Mouse (Mus musculus) naive thymus-derived CD4-positive, alpha-beta T cell, adult 5 months (primary cell): ENCODE results near the gene Ndufs2. TPM values are rescaled to one million over a fixed set of nuclear protein-coding genes. Genes with fewer than 3 reads are reported as not detected.

Source experiments
- polyA plus RNA-seq: library from polyadenylated mRNA; unstranded; fragments of 100-300 nt; shearing (Covaris generic); gene quantifications from one replicate; pipeline ENCODE4 v1.2.1, GENCODE M21; 2017

Gene Ndufs2
- polyA plus RNA-seq, result 124 TPM

GRCm38 (mm10) chr1:171250680-171251593 lies at the start of gene Ndufs2:
TSS of gene Ndufs2 (minus strand) at chr1:171251388.

GRCm38 (mm10) chr1:171294298-171295062 lies 43.3 kb upstream of the Ndufs2 start, which contains the start of gene Ufc1:
TSS of gene Ufc1 (minus strand) at chr1:171295024.

DNA sequence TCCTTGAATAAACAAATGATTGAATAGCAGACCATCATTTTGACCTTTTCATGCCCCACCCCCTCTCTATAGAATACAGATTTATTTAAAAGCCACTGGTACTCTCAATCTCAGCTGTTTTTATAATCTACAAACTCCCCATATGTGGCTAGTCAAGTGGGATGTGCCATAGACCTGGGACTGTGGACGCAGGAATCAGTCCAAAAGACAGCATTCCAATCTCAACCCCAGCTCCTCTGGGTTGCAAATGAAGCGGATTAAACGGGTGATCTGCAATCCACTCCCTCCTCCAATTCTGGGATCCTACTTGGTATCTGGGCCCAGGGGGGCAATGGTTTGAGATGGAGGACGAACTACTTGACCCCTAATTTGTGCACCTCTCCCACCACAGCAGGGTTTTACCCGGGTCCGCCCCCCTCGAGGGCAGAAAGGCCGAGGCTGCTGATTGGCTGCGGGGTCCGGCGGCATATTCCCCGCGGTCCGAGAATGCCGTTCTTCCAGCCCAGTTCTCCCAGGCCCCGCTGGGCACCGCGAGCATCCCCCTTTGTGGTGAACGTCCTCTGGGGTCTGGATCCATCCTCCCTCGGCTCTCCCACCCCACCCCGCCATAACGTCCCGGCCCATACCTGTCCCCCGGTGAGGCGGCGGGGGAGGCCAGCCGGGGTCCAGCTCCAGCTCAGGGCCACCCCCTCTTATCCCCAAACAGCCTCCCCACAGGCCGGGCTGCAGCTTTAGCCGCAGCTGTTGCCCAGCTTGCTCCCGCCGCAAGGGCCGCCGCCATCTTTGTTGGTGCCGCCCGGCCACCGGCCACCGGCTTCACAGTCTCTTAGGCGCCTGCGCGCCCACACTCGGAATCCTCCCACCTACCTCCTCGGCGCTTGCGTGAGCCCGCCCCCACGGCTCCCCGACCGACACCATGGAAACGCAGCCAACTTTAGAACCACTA lies 36.2 kb upstream of the Ndufs2 start, which contains the start of gene Usp21:
Usp21 (minus strand) TSS at position 856 of the 946 bp plus-strand sequence.

GRCm38 (mm10) chr1:171280916-171281527 lies 29.8 kb upstream of the Ndufs2 start, which contains the start of gene Ppox:
TSS of gene Ppox (minus strand) at chr1:171281186.

GRCm38 (mm10) chr1:171269848-171270572 lies 18.8 kb upstream of the Ndufs2 start, which contains the start of gene B4galt3:
TSS of gene B4galt3 (plus strand) at chr1:171270328.

DNA sequence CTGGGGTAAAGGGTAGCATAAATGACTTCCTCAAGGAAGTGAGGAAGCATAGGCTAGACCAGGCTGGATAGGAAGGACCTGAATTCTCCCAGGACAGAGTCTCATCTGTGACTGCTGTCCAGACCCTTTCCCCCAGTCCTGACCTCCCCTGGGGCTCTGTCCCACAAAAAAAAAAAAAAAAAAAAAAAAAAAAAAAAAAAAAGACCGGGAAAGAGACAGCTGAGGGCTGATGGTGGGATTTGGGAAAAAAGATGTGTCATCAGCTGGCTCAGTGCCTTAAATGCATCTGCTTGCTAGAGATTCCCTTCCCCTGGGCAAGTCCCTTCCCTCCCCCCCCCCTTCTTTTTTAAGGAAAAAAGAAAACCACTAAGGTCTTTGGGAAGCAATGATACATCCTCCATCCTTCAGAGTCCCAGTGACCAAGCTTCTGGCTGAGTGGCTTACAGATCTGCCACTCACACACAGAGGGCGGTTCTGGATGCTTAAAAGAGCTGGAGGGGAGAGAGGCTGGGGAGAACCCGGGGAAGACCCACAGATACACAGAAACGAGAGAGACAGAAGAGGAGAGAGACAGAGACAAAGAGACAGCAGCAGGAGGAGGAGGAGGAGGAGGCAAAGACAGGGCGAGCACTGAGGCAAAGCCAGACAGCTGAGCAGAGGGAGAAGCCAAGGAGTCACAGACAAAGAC lies 1.1 kb downstream of the Ndufs2 start, which contains the start of gene Adamts4:
Adamts4 (plus strand) TSS at position 509 of the 688 bp plus-strand sequence.

DNA sequence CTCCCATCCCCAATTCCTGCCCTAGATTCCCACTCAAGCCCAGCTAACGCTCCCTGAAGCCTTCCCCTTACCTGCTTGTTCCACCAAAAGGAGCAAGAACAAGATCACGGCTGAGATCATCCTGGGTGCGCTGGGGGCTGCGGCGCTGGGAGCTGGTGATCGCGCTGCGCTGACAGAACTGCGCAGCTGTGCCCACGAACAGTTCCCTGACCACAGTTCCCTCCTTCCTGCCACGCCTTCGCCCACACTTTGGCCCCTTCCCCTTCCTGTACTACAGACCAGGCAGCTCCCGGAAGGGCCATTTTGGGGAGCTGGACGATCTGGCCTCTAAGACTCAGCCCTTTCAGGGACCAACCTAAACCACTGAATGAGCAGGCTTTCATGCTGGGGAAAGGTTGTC lies 17.1 kb downstream of the Ndufs2 start, which contains the start of gene Fcer1g:
Fcer1g (minus strand) TSS at position 240 of the 400 bp plus-strand sequence.

GRCm38 (mm10) chr1:171224857-171225256 lies 26.3 kb downstream of the Ndufs2 start, which contains the start of gene Apoa2:
TSS of gene Apoa2 (plus strand) at chr1:171225054.

GRCm38 (mm10) chr1:171222238-171223155 lies 28.7 kb downstream of the Ndufs2 start, which contains the start of gene Tomm40l:
TSS of gene Tomm40l (minus strand) at chr1:171222514.

GRCm38 (mm10) chr1:171213801-171214496 lies 37.2 kb downstream of the Ndufs2 start, which contains the start of gene Nr1i3:
TSS of gene Nr1i3 (plus strand) at chr1:171213970.

GRCm38 (mm10) chr1:171195887-171196397 lies 55.2 kb downstream of the Ndufs2 start, which contains the start of gene Pcp4l1:
TSS of gene Pcp4l1 (minus strand) at chr1:171196268.

Other genes with a start within 250 kb of the Ndufs2 start
- not detected for gene Fcgr4, start 232.5 kb downstream of the Ndufs2 start, polyA plus RNA-seq
- gene Fcgr3, start 186.5 kb downstream of the Ndufs2 start, polyA plus RNA-seq, result 1.3 TPM
- gene Cfap126, start 137.5 kb downstream of the Ndufs2 start, polyA plus RNA-seq, result not detected
- gene Sdhc, start 100.8 kb downstream of the Ndufs2 start, polyA plus RNA-seq, result 119 TPM
- not detected for gene Mpz, start 100.7 kb downstream of the Ndufs2 start, polyA plus RNA-seq
- gene Pcp4l1, start 55.1 kb downstream of the Ndufs2 start, polyA plus RNA-seq, result not detected
- 0.37 TPM for gene Nr1i3, start 37.4 kb downstream of the Ndufs2 start, polyA plus RNA-seq
- gene Tomm40l, start 28.9 kb downstream of the Ndufs2 start, polyA plus RNA-seq, result 17.5 TPM
- gene Apoa2, start 26.3 kb downstream of the Ndufs2 start, polyA plus RNA-seq, result not detected
- gene Fcer1g, start 17.0 kb downstream of the Ndufs2 start, polyA plus RNA-seq, result not detected
- 0.12 TPM for gene Adamts4, start 967 bp downstream of the Ndufs2 start, polyA plus RNA-seq
- gene B4galt3, start 18.9 kb upstream of the Ndufs2 start, polyA plus RNA-seq, result 51.8 TPM
- 62.3 TPM for gene Ppox, start 29.8 kb upstream of the Ndufs2 start, polyA plus RNA-seq
- 57.4 TPM for gene Usp21, start 36.6 kb upstream of the Ndufs2 start, polyA plus RNA-seq
- gene Ufc1, start 43.6 kb upstream of the Ndufs2 start, polyA plus RNA-seq, result 50.7 TPM
- gene Dedd, start 77.8 kb upstream of the Ndufs2 start, polyA plus RNA-seq, result 32.6 TPM
- gene Nit1, start 94.3 kb upstream of the Ndufs2 start, polyA plus RNA-seq, result 39.4 TPM
- gene Pfdn2, start 94.3 kb upstream of the Ndufs2 start, polyA plus RNA-seq, result 112 TPM
- not detected for gene Klhdc9, start 109.4 kb upstream of the Ndufs2 start, polyA plus RNA-seq
- gene Nectin4, start 118.7 kb upstream of the Ndufs2 start, polyA plus RNA-seq, result 0.10 TPM
- gene Arhgap30, start 137.6 kb upstream of the Ndufs2 start, polyA plus RNA-seq, result 159 TPM
- 73.6 TPM for gene Usf1, start 159.9 kb upstream of the Ndufs2 start, polyA plus RNA-seq
- 3.6 TPM for gene Tstd1, start 167.5 kb upstream of the Ndufs2 start, polyA plus RNA-seq
- gene F11r, start 186.1 kb upstream of the Ndufs2 start, polyA plus RNA-seq, result 0.19 TPM